Mouse (Mus musculus) neural tube, embryonic 15.5 days (tissue): ENCODE results near the gene Iqck. TPM values are rescaled to one million over a fixed set of nuclear protein-coding genes. Genes with fewer than 3 reads are reported as not detected.

Experiments used
- ATAC-seq: fragments of 200-750 bp; cut with Nextera tagmentation; 2 replicates; pipeline ENCODE4 v1.8.0; 2017; ENCODE audit warnings: mild to moderate bottlenecking, moderate TSS enrichment, moderate library complexity; ENCODE audit not compliant: low FRiP score
- H3K27ac ChIP-seq: fragments of 300-500 bp; sonication (generic); replicated peaks from 2 replicates; pipeline ENCODE4 v1.5.1; 2015; ENCODE audit warnings: mild to moderate bottlenecking, inconsistent platforms
- H3K27me3 ChIP-seq: fragments of 300-500 bp; sonication (generic); replicated peaks from 2 replicates; pipeline ENCODE4 v1.6.1; 2015; ENCODE audit warnings: inconsistent platforms
- H3K36me3 ChIP-seq: fragments of 300-500 bp; sonication (generic); 2 replicates; pipeline ENCODE4 v1.6.1; 2015; ENCODE audit warnings: inconsistent platforms
- H3K4me1 ChIP-seq: fragments of 300-500 bp; sonication (generic); 2 replicates; pipeline ENCODE4 v1.6.1; 2015; ENCODE audit warnings: inconsistent platforms
- H3K4me2 ChIP-seq: fragments of 300-500 bp; sonication (generic); 2 replicates; pipeline ENCODE4 v1.6.1; 2015; ENCODE audit warnings: inconsistent platforms, mild to moderate bottlenecking, moderate library complexity
- H3K4me3 ChIP-seq: fragments of 300-500 bp; sonication (generic); replicated peaks from 2 replicates; pipeline ENCODE4 v1.5.1; 2015; ENCODE audit warnings: mild to moderate bottlenecking, inconsistent platforms
- H3K9ac ChIP-seq: fragments of 300-500 bp; sonication (generic); replicated peaks from 2 replicates; pipeline ENCODE4 v1.6.1; 2015; ENCODE audit warnings: mild to moderate bottlenecking, inconsistent platforms
- H3K9me3 ChIP-seq: fragments of 300-500 bp; sonication (generic); replicated peaks from 2 replicates; pipeline ENCODE4 v1.6.1; 2016; ENCODE audit warnings: inconsistent platforms
- WGBS: fragments of 180-500 bp; shearing (Covaris S2); methylation state at CpG from one replicate; pipeline ENCODE4 v1.1.7; 2015; ENCODE audit warnings: mixed read lengths; 5-methylcytosine and 5-hydroxymethylcytosine counted together
- polyA plus RNA-seq: library from polyadenylated mRNA; unstranded; fragments of >200 nt; fragmentation: Nextera tagmentation; extraction: Ambion mirVana; gene quantifications from 2 replicates; pipeline ENCODE4 v1.2.1, GENCODE M21; 2015

The Iqck gene
- polyA plus RNA-seq, 1 experiment from 2014 or later, result 4.4 TPM

DNA sequence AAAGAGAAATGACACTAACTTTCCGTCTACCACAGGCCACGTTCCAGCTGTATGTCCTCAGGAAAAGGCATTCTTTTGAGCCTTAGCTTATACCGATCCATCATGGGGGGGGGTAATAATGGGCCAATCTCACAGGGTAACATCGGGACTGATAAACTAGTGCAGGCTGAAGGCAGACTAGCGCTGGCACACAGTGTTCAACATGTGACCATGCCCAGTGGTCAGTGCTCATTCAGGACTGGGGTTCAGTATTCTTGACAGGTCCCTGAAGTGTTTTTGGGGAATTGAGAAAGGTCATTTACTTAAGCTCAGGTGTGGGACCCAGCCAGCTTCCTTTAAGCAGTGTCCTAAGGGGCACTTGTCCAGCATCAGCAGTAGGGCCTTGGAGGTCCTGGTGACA is 126.3 kb downstream of the Iqck start:
- ATAC-seq, result no peak
- Histone ChIP-seq H3K9ac (no peak overlapping the region), H3K4me3 (no peak overlapping the region), H3K27ac (no peak overlapping the region), H3K4me1 (peaks cover 41% of the 10 kb centered on the region), H3K36me3 (0 out of 2 replicates have a peak, but pooled peaks cover 2% of the 10 kb centered on the region), H3K27me3 (no peaks in the 10 kb centered on the region), H3K4me2 (no peak overlapping the region), H3K9me3 (no peaks in the 10 kb centered on the region)
- 91% methylated on average over 5 of the region's 5 CpGs for WGBS

DNA sequence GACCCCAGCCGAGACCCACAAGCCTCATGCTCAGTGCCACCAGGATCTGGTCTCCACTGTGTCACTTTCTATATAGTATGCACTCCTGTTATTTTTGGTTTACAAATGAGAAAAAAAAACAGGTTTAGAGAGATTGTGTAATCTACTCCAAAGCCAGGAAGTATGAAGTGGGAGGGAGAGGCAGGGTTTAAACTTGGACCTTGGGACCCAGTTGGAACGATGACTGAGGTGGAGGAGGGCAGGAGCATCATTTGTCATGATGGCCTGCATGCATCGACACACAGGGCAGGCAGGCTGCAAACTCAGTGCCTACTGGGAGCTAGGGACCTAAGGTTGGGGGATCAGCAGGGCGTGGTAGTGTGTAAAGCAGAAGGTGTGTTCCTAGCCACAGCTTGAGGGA is 127.0 kb downstream of the Iqck start:
- Histone ChIP-seq H3K9ac (no peak overlapping the region), H3K4me3 (no peak overlapping the region), H3K4me2 (no peak overlapping the region), H3K27me3 (no peaks in the 10 kb centered on the region), H3K9me3 (no peaks in the 10 kb centered on the region), H3K36me3 (0 out of 2 replicates have a peak, but pooled peaks cover 2% of the 10 kb centered on the region), H3K4me1 (peaks cover 35% of the 10 kb centered on the region), H3K27ac (no peak overlapping the region)
- ATAC-seq, result no peak
- WGBS, result 75% methylated on average over 4 of the region's 4 CpGs

DNA sequence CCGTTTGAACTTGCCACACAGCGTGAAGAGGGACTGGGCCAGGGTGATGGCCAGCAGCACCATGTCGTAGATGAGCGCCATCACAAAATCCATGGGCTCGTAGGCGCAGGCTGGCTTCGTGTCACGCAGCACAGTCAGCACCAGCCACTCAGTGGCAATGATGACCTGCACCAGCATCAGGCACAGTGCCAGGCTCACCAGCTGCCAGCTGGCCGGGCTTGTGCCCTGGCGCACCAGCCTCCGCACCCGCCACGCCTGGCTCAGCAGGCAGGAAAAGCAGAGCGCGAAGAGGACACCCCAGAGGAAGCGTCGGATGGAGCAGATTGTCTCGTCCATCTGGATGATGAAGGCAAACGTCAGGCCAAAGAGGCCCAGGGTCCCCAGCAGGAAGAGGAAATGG is 128.4 kb downstream of the Iqck start:
- H3K4me3 ChIP-seq, result no peak overlapping the region
- no peak overlapping the region for H3K27ac ChIP-seq
- WGBS, result 60% methylated on average over 19 of the region's 19 CpGs
- no peaks in the 10 kb centered on the region for H3K9me3 ChIP-seq
- H3K36me3 ChIP-seq, result 0 out of 2 replicates have a peak, but pooled peaks cover 2% of the 10 kb centered on the region
- no peak overlapping the region for H3K9ac ChIP-seq
- peak; percentile 40 for ATAC-seq
- peaks cover 31% of the 10 kb centered on the region for H3K4me1 ChIP-seq
- no peaks in the 10 kb centered on the region for H3K27me3 ChIP-seq
- H3K4me2 ChIP-seq, result no peak overlapping the region

DNA sequence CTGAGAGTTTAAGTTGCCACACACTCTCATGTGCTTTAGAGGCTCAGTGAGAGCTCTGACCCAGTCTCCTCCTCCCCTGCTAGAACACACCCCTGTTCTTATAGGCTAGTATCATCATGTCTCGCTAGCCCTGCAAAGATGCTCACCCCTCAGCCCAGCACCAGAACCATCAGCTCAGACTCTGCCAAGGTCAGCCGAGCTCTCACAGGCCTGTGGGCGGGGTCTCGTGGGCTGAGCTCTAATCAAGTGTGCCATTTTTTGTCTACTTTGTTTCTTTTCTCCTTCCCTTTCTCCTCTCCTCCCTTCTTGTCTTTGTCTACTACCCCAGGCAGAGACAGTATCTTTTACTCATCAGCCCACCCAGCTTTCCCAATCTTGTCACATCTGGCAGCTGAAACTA is 130.2 kb downstream of the Iqck start:
- no peak for ATAC-seq
- no peaks in the 10 kb centered on the region for H3K27me3 ChIP-seq
- peaks cover 39% of the 10 kb centered on the region for H3K4me1 ChIP-seq
- H3K36me3 ChIP-seq, result no peaks in the 10 kb centered on the region
- H3K9me3 ChIP-seq, result no peaks in the 10 kb centered on the region
- H3K27ac ChIP-seq, result no peak overlapping the region
- no peak overlapping the region for H3K9ac ChIP-seq
- no peak overlapping the region for H3K4me2 ChIP-seq
- H3K4me3 ChIP-seq, result no peak overlapping the region
- 83% methylated on average over 4 of the region's 4 CpGs for WGBS

DNA sequence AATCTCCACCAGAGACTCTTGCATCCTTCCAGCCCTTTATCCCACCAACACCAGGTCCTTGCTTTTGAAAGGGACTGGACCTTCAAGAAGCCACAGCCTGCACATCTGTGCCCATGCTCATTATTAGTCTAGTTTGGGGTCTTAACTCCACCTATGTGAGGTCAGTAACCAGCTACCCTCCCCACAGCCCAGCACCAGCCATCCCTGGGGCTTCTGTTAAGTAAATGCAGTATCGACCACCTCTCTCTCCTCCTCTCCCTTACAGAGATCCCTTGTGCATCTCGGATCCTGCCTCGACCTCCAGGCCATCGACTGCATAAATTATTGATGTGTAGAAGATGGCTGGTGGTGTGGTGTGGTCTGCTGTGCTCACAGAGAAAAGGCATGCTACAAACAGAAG is 130.8 kb downstream of the Iqck start:
- no peak overlapping the region for H3K9ac ChIP-seq
- H3K36me3 ChIP-seq, result no peaks in the 10 kb centered on the region
- no peak overlapping the region for H3K27ac ChIP-seq
- peaks cover 45% of the 10 kb centered on the region for H3K4me1 ChIP-seq
- H3K27me3 ChIP-seq, result no peaks in the 10 kb centered on the region
- ATAC-seq, result no peak
- no peak overlapping the region for H3K4me3 ChIP-seq
- H3K4me2 ChIP-seq, result no peak overlapping the region
- no peaks in the 10 kb centered on the region for H3K9me3 ChIP-seq
- 69% methylated on average over 4 of the region's 4 CpGs for WGBS

DNA sequence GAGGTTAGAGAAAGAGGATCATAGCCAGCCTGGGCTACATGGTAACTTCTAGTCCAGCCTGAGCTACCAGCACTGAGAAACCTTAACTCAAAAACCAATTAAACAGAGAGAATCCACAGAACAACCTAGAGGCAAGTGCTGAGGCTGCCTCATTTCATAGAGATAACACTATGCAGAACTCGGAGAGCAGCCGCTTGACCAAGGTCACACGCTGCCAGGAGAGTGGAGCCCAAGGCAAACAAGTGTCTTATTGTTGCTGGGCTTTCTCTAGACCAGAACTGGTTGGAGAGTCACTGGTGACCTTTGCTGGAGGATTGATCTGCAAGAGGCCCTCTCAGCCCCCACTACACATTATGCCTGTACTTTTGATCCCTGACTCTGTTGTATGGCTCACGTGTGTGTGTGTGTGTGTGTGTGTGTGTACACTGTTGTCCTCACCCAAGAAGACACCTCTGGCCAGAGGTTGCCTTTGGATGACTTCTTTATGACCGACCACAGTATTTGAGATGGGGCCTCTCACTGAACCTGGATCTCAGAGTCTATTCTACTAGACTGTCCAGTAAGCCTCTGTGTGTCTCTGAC is 133.8 kb downstream of the Iqck start:
- Histone ChIP-seq H3K36me3 (no peaks in the 10 kb centered on the region), H3K4me2 (no peak overlapping the region), H3K9ac (no peak overlapping the region), H3K4me1 (peaks cover 60% of the 10 kb centered on the region), H3K27ac (no peak overlapping the region), H3K27me3 (no peaks in the 10 kb centered on the region), H3K4me3 (no peak overlapping the region), H3K9me3 (no peaks in the 10 kb centered on the region)
- WGBS, result 90% methylated on average over 5 of the region's 5 CpGs
- ATAC-seq, result no peak

DNA sequence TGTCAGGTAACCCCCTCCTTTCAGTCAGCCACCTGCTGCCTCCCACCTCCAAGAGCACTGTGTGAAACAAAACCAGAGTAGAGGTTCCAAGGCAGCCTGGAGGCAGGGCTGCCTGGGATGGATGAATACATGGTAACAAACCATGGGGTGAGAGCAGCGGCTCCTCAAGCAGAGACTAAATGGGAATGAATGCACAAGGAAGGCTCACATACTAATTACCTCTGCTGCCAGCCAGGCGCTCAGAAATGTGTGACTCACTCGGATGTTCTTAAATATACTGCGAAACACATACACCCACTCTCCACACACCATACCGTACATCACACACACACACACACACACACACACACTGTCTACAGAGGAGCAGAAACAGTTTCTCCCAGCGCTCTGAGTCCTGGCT is 134.7 kb downstream of the Iqck start:
- H3K9me3 ChIP-seq, result no peaks in the 10 kb centered on the region
- H3K4me1 ChIP-seq, result peaks cover 66% of the 10 kb centered on the region
- no peaks in the 10 kb centered on the region for H3K27me3 ChIP-seq
- H3K4me2 ChIP-seq, result no peak overlapping the region
- no peaks in the 10 kb centered on the region for H3K36me3 ChIP-seq
- no peak overlapping the region for H3K4me3 ChIP-seq
- H3K27ac ChIP-seq, result no peak overlapping the region; the same call in 1 of the 2 replicates
- WGBS, result 53% methylated on average over 6 of the region's 6 CpGs
- ATAC-seq, result no peak
- no peak overlapping the region for H3K9ac ChIP-seq

DNA sequence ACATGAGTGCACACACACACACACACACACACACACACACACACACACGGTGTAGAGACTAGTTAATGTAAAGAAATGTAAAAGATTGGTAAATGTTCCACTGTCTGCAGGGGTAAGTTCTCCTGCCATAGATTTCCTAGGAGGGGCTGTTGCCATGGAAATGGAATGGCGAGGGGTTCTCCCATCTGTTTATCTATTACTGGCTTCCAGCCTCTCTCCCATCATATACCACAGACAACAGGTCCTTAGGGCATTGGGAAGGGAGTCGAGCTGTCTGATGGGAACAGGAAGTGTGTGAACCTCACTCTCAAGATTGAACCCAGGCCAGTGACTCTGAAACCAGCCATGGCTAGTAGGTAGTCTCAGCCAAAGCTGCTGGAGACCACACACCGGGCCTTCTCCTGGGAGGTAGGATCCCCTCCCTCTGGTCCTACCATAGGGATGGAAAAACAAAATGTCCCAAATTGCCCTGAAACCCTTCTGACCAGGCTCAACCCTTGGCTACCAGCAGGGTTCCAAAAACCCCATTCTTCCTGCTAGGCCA is 135.9 kb downstream of the Iqck start:
- Histone ChIP-seq H3K4me1 (peaks cover 67% of the 10 kb centered on the region), H3K4me3 (no peak overlapping the region), H3K9me3 (no peaks in the 10 kb centered on the region), H3K9ac (no peak overlapping the region), H3K4me2 (peak overlapping the region; percentile 69; the same call in 1 of the 2 replicates), H3K27me3 (no peaks in the 10 kb centered on the region; the same call in 1 of the 2 replicates), H3K27ac (peak overlapping the region; percentile 39; the same call in 1 of the 2 replicates), H3K36me3 (no peaks in the 10 kb centered on the region)
- WGBS, result 15% methylated on average over 4 of the region's 4 CpGs
- no peak for ATAC-seq

DNA sequence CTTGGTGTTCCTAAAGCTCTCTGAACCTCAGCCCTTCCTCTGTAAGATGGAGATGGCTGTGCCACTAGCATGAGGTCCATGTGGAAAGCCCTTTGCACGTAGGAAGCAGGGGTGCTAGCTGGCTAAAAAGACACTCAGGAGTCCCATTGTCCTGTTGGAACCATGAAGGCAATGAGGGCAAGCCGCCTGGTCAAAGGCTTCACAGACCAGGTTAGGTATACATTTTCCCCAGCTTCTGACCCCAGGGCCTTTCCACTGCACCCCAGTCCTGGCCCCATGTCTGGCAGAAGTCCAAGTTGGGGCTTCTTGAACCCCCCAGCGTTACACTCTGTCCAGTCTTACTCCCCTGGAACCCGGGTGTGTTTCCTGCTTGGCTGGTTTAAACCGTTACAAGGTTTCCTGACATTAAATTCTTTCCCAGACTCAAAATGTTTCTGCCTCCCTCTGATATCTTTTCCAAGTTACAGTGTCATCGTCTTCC is 136.6 kb downstream of the Iqck start:
- Histone ChIP-seq H3K4me3 (no peak overlapping the region), H3K27ac (peak overlapping the region; percentile 71; the same call in 1 of the 2 replicates), H3K9me3 (no peaks in the 10 kb centered on the region), H3K27me3 (no peaks in the 10 kb centered on the region; the same call in 1 of the 2 replicates), H3K9ac (no peak overlapping the region), H3K4me1 (peaks cover 62% of the 10 kb centered on the region), H3K4me2 (peak overlapping the region; percentile 69), H3K36me3 (no peaks in the 10 kb centered on the region)
- ATAC-seq, result no peak
- 17% methylated on average over 6 of the region's 6 CpGs for WGBS

DNA sequence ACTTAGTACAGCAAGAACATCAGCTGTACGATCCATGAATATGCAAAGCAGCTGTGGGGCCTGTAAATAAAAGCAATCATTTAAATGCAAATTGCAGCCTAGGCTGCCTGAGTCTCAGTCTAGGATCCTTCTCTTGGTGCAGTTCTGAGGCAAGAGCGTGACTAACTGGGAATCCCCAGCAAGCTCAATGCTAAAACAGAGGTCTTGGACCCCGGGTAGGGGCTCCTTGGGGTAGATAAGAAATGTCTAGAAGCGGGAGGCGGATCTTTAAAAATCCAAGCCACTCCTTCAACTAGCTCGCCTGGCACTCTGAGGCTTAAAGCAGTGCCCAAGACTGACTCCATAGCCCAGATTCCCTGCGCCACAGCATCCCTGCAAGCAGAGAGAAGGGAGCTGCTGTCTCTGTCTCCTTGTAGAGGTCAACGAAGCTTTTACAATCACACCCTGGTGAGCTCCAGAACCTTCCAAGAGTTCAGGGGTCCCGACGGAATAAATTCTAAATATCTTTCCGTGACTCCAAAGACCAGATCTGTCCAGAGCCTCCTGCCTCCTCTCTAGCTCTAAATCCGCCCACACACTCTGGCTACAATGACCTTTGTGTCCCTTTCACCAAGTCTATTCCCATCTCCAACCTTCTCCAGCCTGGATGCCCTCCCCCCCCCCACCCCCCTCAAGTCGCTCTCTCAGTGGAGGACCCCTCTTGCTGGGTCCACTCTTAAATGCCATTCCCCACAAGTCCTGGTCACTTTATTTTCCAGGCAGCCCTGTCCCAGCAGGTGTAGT is 137.3 kb downstream of the Iqck start:
- Histone ChIP-seq H3K4me2 (peak overlapping the region; percentile 69), H3K36me3 (no peaks in the 10 kb centered on the region), H3K27me3 (no peaks in the 10 kb centered on the region; the same call in 1 of the 2 replicates), H3K4me3 (peak overlapping the region; percentile 54), H3K4me1 (peaks cover 62% of the 10 kb centered on the region), H3K9me3 (no peaks in the 10 kb centered on the region), H3K9ac (no peak overlapping the region), H3K27ac (peak overlapping the region; percentile 71)
- peak; percentile 18 for ATAC-seq
- WGBS, result 9% methylated on average over 13 of the region's 13 CpGs

DNA sequence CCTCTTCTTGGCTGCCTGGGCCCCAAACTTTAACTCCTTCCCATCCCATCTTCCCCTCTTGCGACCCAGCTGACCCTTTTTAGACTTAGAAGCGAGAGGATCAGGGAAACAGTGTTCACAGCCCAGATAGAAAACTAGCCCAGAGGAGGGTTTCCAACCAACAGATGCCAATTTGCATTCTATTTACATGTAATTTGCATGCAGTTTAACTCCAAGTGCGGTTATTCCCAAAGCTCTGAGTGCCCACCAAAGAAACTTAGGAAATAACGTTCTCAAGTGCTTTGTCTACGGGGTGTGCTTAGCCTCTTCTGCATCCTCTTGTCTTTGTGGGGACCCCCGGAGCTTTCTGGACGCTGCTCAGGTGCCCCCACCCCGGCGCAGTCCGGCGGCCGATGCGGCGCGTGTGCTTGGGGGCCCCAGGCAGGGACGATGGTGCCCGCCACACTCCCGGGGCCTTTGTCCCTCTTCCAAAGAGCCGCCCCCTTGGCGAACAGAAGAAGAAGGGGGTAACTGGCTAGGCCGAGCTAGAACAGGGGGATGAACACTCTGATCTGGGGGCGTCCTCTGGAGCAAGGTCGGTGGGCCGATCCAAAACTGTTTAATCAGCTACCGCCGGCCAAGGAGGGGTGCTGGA is 138.2 kb downstream of the Iqck start:
- peaks cover 62% of the 10 kb centered on the region for H3K4me1 ChIP-seq
- H3K4me3 ChIP-seq, result peak overlapping the region; percentile 54
- no peaks in the 10 kb centered on the region; the same call in 1 of the 2 replicates for H3K27me3 ChIP-seq
- ATAC-seq, result no peak
- 1% methylated on average over 26 of the region's 26 CpGs for WGBS
- H3K36me3 ChIP-seq, result no peaks in the 10 kb centered on the region
- H3K9ac ChIP-seq, result peak overlapping the region; percentile 47
- no peaks in the 10 kb centered on the region for H3K9me3 ChIP-seq
- H3K27ac ChIP-seq, result peak overlapping the region; percentile 71; the same call in 1 of the 2 replicates
- peak overlapping the region; percentile 69 for H3K4me2 ChIP-seq
